Mouse (Mus musculus): Measurements from ENCODE around the gene Maml3. TPM values are rescaled to one million over a fixed set of nuclear protein-coding genes. Genes with fewer than 3 reads are reported as not detected.

Gene Maml3
- polyA plus RNA-seq, 1 experiment from 2014 or later: 6.0 TPM

DNA sequence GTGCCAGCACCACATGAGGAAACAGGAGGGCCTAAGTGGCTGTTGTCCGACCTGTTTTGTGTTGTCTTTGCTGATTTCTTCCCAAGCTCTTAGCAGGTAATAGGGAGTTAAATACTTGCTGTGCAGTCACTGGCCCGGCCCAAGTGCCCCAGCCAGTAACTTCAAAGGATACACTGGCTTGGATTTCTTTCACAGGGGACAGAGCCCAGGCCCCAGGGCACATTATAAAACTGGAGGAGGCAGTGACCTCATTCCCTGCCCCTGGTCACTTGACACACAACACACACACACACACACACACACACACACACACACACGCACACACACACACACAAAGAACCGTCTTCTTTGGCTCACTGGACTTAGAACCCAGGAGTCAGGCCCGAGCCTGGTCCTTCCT lies 67.6 kb downstream of the Maml3 start:
- 37% methylated on average over 5 of the region's 5 CpGs for WGBS
- no peaks in the 10 kb centered on the region for H3K9me3 ChIP-seq
- no peak overlapping the region for H3K4me3 ChIP-seq
- peaks cover 65% of the 10 kb centered on the region for H3K4me1 ChIP-seq
- DNase-seq (ENCODE audit: low spot score): no peak
- no peaks in the 10 kb centered on the region for H3K27me3 ChIP-seq (replicated peaks; ENCODE audit: low read depth, poor library complexity, severe bottlenecking)
- peak overlapping the region; percentile 35 for H3K27ac ChIP-seq (replicated peaks)
- H3K36me3 ChIP-seq (replicated peaks): no peaks in the 10 kb centered on the region

DNA sequence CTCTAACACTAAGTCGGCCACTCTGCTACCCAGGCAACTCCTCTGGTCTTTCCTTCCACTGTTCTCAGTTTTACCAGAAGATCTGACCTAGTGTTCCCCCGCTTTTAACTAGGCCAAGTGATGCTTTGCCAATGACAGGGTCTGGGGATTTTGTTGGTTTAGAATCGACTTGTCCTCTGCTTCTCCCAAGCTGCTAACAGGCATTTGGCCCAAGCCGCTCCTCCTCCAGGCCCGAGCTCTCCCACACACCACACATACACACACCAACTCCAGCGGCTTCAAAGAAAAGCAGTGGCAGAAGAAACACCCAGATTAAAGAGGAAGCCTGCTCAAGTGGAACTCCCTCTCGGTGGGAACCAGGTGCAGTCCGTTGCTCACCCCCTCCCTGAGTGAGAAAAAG lies 69.5 kb downstream of the Maml3 start:
- Histone ChIP-seq H3K4me3 (no peak overlapping the region), H3K36me3 (replicated peaks) (no peaks in the 10 kb centered on the region), H3K4me1 (peaks cover 64% of the 10 kb centered on the region), H3K9me3 (no peaks in the 10 kb centered on the region), H3K27ac (replicated peaks) (peak overlapping the region; percentile 51), H3K27me3 (replicated peaks; ENCODE audit: low read depth, poor library complexity, severe bottlenecking) (no peaks in the 10 kb centered on the region)
- no peak for DNase-seq (ENCODE audit: low spot score)
- 46% methylated on average over 8 of the region's 8 CpGs for WGBS

- peaks cover 73% of the 10 kb centered on the region for H3K4me1 ChIP-seq
- no peaks in the 10 kb centered on the region for H3K9me3 ChIP-seq
- DNase-seq (ENCODE audit: low spot score): peak; percentile 63
- no peaks in the 10 kb centered on the region for H3K36me3 ChIP-seq (replicated peaks)
- H3K27me3 ChIP-seq (replicated peaks; ENCODE audit: low read depth, poor library complexity, severe bottlenecking): no peaks in the 10 kb centered on the region
- WGBS: 15% methylated on average over 14 of the region's 14 CpGs
- H3K4me3 ChIP-seq: peak overlapping the region; percentile 34; the same call in 1 of the 2 replicates
- peak overlapping the region; percentile 60 for H3K27ac ChIP-seq (replicated peaks)
Measured at GRCm38 (mm10) chr3:52033857-52034588, 70.9 kb downstream of the Maml3 start.

GRCm38 (mm10) chr3:52031327-52031726 lies 73.5 kb downstream of the Maml3 start:
- no peaks in the 10 kb centered on the region for H3K27me3 ChIP-seq (replicated peaks; ENCODE audit: low read depth, poor library complexity, severe bottlenecking)
- no peak overlapping the region for H3K27ac ChIP-seq (replicated peaks)
- no peaks in the 10 kb centered on the region for H3K36me3 ChIP-seq (replicated peaks)
- H3K9me3 ChIP-seq: no peaks in the 10 kb centered on the region
- peaks cover 62% of the 10 kb centered on the region for H3K4me1 ChIP-seq
- DNase-seq (ENCODE audit: low spot score): no peak
- no peak overlapping the region for H3K4me3 ChIP-seq

- WGBS: 77% methylated on average over 10 of the region's 10 CpGs
- Histone ChIP-seq H3K4me1 (peaks cover 66% of the 10 kb centered on the region), H3K4me3 (no peak overlapping the region), H3K27ac (replicated peaks) (peak overlapping the region; percentile 54; the same call in 1 of the 2 replicates), H3K27me3 (replicated peaks; ENCODE audit: low read depth, poor library complexity, severe bottlenecking) (no peaks in the 10 kb centered on the region), H3K36me3 (replicated peaks) (no peaks in the 10 kb centered on the region), H3K9me3 (no peaks in the 10 kb centered on the region)
- no peak for DNase-seq (ENCODE audit: low spot score)
Measured at GRCm38 (mm10) chr3:52030114-52030513, 74.8 kb downstream of the Maml3 start.

DNA sequence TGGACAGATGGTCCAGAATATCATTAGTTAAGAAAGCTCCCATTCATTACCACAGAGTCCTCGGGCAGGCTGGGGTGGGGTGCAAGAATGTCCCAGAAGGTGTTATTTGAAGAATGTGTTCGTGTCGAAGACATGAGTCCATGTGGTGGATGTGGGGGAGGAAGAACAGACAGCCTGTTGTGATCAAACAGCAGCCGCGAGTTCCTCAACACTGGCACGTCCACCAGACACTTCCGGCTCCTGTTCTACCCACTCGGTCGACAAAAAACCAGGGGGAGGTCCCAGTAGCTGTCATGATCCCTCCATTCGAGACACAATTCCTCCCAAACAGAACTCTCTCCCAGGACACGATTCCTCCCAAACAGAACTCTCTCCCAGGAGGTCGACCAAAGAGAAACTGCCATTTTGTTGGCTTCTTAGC lies 75.2 kb downstream of the Maml3 start:
- Histone ChIP-seq H3K36me3 (replicated peaks) (no peaks in the 10 kb centered on the region), H3K27me3 (replicated peaks; ENCODE audit: low read depth, poor library complexity, severe bottlenecking) (no peaks in the 10 kb centered on the region), H3K27ac (replicated peaks) (peak overlapping the region; percentile 35; the same call in 1 of the 2 replicates), H3K4me1 (peaks cover 66% of the 10 kb centered on the region), H3K9me3 (no peaks in the 10 kb centered on the region), H3K4me3 (no peak overlapping the region)
- no peak for DNase-seq (ENCODE audit: low spot score)
- 39% methylated on average over 12 of the region's 12 CpGs for whole genome bisulfite sequencing

GRCm38 (mm10) chr3:52027972-52028371 lies 76.9 kb downstream of the Maml3 start:
- Histone ChIP-seq H3K27ac (replicated peaks) (0 out of 2 replicates have a peak overlapping the region, but pooled peaks have one; percentile 10), H3K9me3 (no peaks in the 10 kb centered on the region), H3K36me3 (replicated peaks) (no peaks in the 10 kb centered on the region), H3K4me3 (no peak overlapping the region), H3K4me1 (peaks cover 60% of the 10 kb centered on the region), H3K27me3 (replicated peaks; ENCODE audit: low read depth, poor library complexity, severe bottlenecking) (no peaks in the 10 kb centered on the region)
- WGBS: 57% methylated on average over 7 of the region's 7 CpGs
- DNase-seq (ENCODE audit: low spot score): no peak

- DNase-seq (ENCODE audit: low spot score): no peak
- Histone ChIP-seq H3K4me1 (peaks cover 54% of the 10 kb centered on the region), H3K27me3 (replicated peaks; ENCODE audit: low read depth, poor library complexity, severe bottlenecking) (no peaks in the 10 kb centered on the region), H3K4me3 (no peak overlapping the region), H3K9me3 (no peaks in the 10 kb centered on the region), H3K27ac (replicated peaks) (peak overlapping the region; percentile 20; the same call in 1 of the 2 replicates), H3K36me3 (replicated peaks) (no peaks in the 10 kb centered on the region)
- WGBS: 33% methylated on average over 7 of the region's 7 CpGs
Measured at GRCm38 (mm10) chr3:52022486-52022885, 82.4 kb downstream of the Maml3 start.

GRCm38 (mm10) chr3:52018103-52018439 lies 86.8 kb downstream of the Maml3 start:
- no peaks in the 10 kb centered on the region for H3K9me3 ChIP-seq
- H3K36me3 ChIP-seq (replicated peaks): no peaks in the 10 kb centered on the region
- H3K4me3 ChIP-seq: peak overlapping the region; percentile 36
- no peaks in the 10 kb centered on the region for H3K27me3 ChIP-seq (replicated peaks; ENCODE audit: low read depth, poor library complexity, severe bottlenecking)
- peak overlapping the region; percentile 77 for H3K27ac ChIP-seq (replicated peaks)
- peaks cover 40% of the 10 kb centered on the region for H3K4me1 ChIP-seq
- no peak for DNase-seq (ENCODE audit: low spot score)
- 70% methylated on average over 5 of the region's 5 CpGs for WGBS

- 36% methylated on average over 17 of the region's 17 CpGs for WGBS
- Histone ChIP-seq H3K27me3 (replicated peaks; ENCODE audit: low read depth, poor library complexity, severe bottlenecking) (no peaks in the 10 kb centered on the region), H3K36me3 (replicated peaks) (no peaks in the 10 kb centered on the region), H3K4me3 (peak overlapping the region; percentile 36), H3K9me3 (no peaks in the 10 kb centered on the region), H3K4me1 (peaks cover 35% of the 10 kb centered on the region), H3K27ac (replicated peaks) (peak overlapping the region; percentile 77)
- peak; percentile 74 for DNase-seq (ENCODE audit: low spot score)
Measured at GRCm38 (mm10) chr3:52017439-52018102, 87.3 kb downstream of the Maml3 start.

DNA sequence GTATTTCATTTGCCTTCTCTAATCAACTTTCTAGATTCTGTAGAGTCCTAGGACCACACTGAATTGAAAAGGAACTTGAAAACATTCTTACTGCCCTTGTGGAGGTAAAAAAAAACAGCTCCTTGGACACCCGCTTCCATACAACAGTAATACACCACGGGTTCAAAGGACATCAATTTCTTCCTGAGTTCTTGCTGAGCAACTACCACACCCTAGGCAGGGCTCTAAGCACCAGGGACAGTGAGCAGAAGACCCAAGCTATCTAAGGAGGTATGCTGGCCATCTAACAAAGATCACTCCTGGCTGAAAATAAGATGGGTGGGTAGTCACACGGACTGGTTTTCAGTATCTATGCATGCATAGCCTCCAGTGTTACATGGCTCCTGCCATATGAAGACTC lies 88.7 kb downstream of the Maml3 start:
- Histone ChIP-seq H3K36me3 (replicated peaks) (no peaks in the 10 kb centered on the region), H3K27ac (replicated peaks) (peak overlapping the region; percentile 77), H3K9me3 (no peaks in the 10 kb centered on the region), H3K4me1 (peaks cover 32% of the 10 kb centered on the region), H3K4me3 (no peak overlapping the region), H3K27me3 (replicated peaks; ENCODE audit: low read depth, poor library complexity, severe bottlenecking) (no peaks in the 10 kb centered on the region)
- 88% methylated on average over 3 of the region's 3 CpGs for WGBS
- no peak for DNase-seq (ENCODE audit: low spot score)

GRCm38 (mm10) chr3:52015556-52015955 lies 89.3 kb downstream of the Maml3 start:
- no peaks in the 10 kb centered on the region for H3K9me3 ChIP-seq
- DNase-seq (ENCODE audit: low spot score): no peak
- peaks cover 39% of the 10 kb centered on the region for H3K4me1 ChIP-seq
- no peaks in the 10 kb centered on the region for H3K36me3 ChIP-seq (replicated peaks)
- no peak overlapping the region for H3K27ac ChIP-seq (replicated peaks)
- no peaks in the 10 kb centered on the region for H3K27me3 ChIP-seq (replicated peaks; ENCODE audit: low read depth, poor library complexity, severe bottlenecking)
- no peak overlapping the region for H3K4me3 ChIP-seq
- 97% methylated on average over 1 of the region's 1 CpGs for WGBS

Data from embryonic facial prominence, embryonic 10.5 days (tissue).